Mouse (Mus musculus) heart, embryonic 14.5 days (tissue): ENCODE measurements around the gene Alpl. TPM values are rescaled to one million over a fixed set of nuclear protein-coding genes. Genes with fewer than 3 reads are reported as not detected.

Experiments used
- ATAC-seq: fragments of 200-750 bp; cut with Nextera tagmentation; 2 replicates; pipeline ENCODE4 v1.8.0; 2017; ENCODE audit warnings: low read depth, moderate TSS enrichment; ENCODE audit not compliant: insufficient number of reproducible peaks, insufficient read depth, low FRiP score
- H3K27ac ChIP-seq, 2 experiments: fragments of 200-500 bp in 1 of 2; fragments of 300-500 bp in 1 of 2; sonication (generic) in 1 of 2; replicated peaks in 1 of 2; 2 replicates each; pipeline ENCODE4 v1.5.1; 2012 to 2014; ENCODE audit warnings: low read depth in 2 of 2, low read length in 2 of 2, control low read depth in 1 of 2, mild to moderate bottlenecking in 1 of 2, mixed read lengths in 1 of 2; ENCODE audit not compliant: control insufficient read depth in 1 of 2, insufficient read depth in 1 of 2
- H3K27me3 ChIP-seq: fragments of 300-500 bp; sonication (generic); 2 replicates; pipeline ENCODE4 v1.6.1; 2014; ENCODE audit warnings: mild to moderate bottlenecking, low read length, control low read depth; ENCODE audit not compliant: control insufficient read depth, insufficient read depth
- H3K36me3 ChIP-seq: fragments of 300-500 bp; sonication (generic); 2 replicates; pipeline ENCODE4 v1.6.1; 2014; ENCODE audit warnings: mild to moderate bottlenecking, control low read depth, low read length, mixed read lengths; ENCODE audit not compliant: control insufficient read depth, insufficient read depth
- H3K4me1 ChIP-seq, 2 experiments: fragments of 200-500 bp in 1 of 2; fragments of 300-500 bp in 1 of 2; sonication (generic) in 1 of 2; 2 replicates each; pipeline ENCODE4 v1.6.1; 2012 to 2014; ENCODE audit warnings: low read length in 2 of 2, control low read depth in 1 of 2, mixed read lengths in 1 of 2; ENCODE audit not compliant: control insufficient read depth in 2 of 2, insufficient read depth in 2 of 2
- H3K4me2 ChIP-seq: fragments of 300-500 bp; sonication (generic); 2 replicates; pipeline ENCODE4 v1.6.1; 2014; ENCODE audit warnings: mild to moderate bottlenecking, low read length
- H3K4me3 ChIP-seq, 2 experiments: fragments of 200-500 bp in 1 of 2; fragments of 300-500 bp in 1 of 2; sonication (generic) in 1 of 2; 2 replicates each; pipeline ENCODE4 v1.5.1; 2012 to 2014; ENCODE audit warnings: low read length in 2 of 2, mild to moderate bottlenecking in 2 of 2, control low read depth in 1 of 2, low read depth in 1 of 2, moderate library complexity in 1 of 2; ENCODE audit not compliant: control insufficient read depth in 1 of 2, insufficient read depth in 1 of 2
- H3K9ac ChIP-seq: fragments of 300-500 bp; sonication (generic); 2 replicates; pipeline ENCODE4 v1.6.1; 2014; ENCODE audit warnings: mild to moderate bottlenecking, low read length
- H3K9me3 ChIP-seq: fragments of 300-500 bp; sonication (generic); 2 replicates; pipeline ENCODE4 v1.6.1; 2016; ENCODE audit warnings: low read length, control low read depth; ENCODE audit not compliant: control insufficient read depth
- WGBS: fragments of 180-500 bp; shearing (Covaris S2); extraction: QIAGEN DNeasy Blood & Tissue Kit; methylation state at CpG from one replicate; pipeline ENCODE4 v1.1.7; 2014; 5-methylcytosine and 5-hydroxymethylcytosine counted together
- polyA plus RNA-seq: library from polyadenylated mRNA; unstranded; fragments of >200 nt; fragmentation: Nextera tagmentation; extraction: Ambion mirVana; gene quantifications from 2 replicates; pipeline ENCODE4 v1.2.1, GENCODE M21; 2014

Alpl gene
- polyA plus RNA-seq, 1 experiment from 2014 or later: 2.2 TPM

DNA sequence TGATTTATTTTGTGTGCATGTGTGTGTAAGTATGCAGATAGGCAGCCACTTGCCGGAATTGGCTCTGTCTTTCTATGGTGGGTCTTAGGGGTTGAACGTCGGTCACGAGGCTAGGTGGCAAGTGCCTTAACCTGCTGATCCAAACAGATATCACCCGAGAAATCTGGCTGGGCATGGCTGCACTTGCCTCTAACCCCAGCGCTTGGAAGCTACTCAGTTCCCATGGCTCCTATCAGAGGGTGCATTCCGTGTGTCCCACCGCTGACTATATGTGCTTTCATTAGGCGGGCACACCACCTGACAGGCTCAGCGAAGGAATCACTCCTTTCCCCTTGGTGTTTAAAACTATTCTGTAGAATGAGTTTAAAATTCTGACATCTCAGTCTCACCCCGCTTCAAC lies 35.4 kb upstream of the Alpl start:
- Histone ChIP-seq H3K36me3 (no peaks in the 10 kb centered on the region), H3K27me3 (peaks cover 18% of the 10 kb centered on the region), H3K9ac (no peak overlapping the region), H3K9me3 (no peaks in the 10 kb centered on the region), H3K4me1 (peaks cover 0 to 2% of the 10 kb centered on the region in 2 experiments; a peak in 1 of 4 replicates), H3K27ac (no peak overlapping the region), H3K4me3 (no peak overlapping the region), H3K4me2 (no peak overlapping the region)
- no peak for ATAC-seq
- 66% methylated on average over 11 of the region's 11 CpGs for WGBS

DNA sequence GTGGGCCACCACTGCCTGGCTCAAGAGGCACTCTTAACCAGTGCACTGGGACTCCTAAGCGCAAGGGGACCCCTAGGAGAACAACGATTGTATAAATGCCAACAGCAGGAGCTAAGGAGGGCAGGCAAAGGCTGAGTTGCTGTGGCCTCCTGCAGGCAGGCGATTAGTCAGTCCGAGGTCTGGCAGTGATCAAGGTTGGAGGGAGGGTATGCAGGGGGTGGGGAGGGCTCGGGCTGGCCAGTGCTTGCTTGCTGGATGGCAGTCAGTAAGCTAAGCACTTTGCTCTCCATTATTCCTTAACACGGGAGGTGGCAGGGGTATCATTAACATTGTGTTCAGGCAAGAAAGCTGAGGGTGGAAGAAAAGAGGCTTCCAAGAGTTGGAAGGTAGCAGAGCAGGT lies 34.2 kb upstream of the Alpl start:
- 15% methylated on average over 6 of the region's 6 CpGs for WGBS
- H3K9ac ChIP-seq: no peak overlapping the region
- no peaks in the 10 kb centered on the region for H3K36me3 ChIP-seq
- no peak overlapping the region for H3K4me2 ChIP-seq
- H3K9me3 ChIP-seq: no peaks in the 10 kb centered on the region
- peaks cover 18% of the 10 kb centered on the region for H3K27me3 ChIP-seq
- no peak overlapping the region for H3K27ac ChIP-seq
- ATAC-seq: no peak
- no peak overlapping the region for H3K4me3 ChIP-seq
- no peaks in the 10 kb centered on the region for H3K4me1 ChIP-seq

DNA sequence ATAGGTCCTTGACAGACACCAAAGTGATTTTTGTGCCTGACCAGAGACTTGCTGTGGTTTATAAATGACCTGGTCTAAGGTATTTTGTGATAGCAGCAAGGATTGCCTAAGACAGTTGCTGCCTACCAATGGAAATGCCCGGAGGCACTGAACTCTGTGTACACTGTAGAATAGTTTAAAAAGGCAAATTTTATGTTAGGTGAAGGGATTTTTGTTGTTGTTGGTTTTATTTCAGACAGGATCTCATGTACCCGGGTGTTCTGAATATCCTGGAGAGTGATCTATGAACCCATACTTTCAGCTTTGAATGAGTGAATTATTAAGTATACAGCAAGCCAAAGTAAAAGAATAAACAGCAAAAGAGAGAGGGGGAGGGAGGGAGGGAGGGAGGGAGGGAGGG lies 28.7 kb upstream of the Alpl start:
- Histone ChIP-seq H3K36me3 (no peaks in the 10 kb centered on the region), H3K9me3 (no peaks in the 10 kb centered on the region), H3K4me2 (no peak overlapping the region), H3K4me3 (no peak overlapping the region), H3K27me3 (peaks cover 10% of the 10 kb centered on the region), H3K9ac (no peak overlapping the region), H3K4me1 (no peaks in the 10 kb centered on the region), H3K27ac (no peak overlapping the region)
- WGBS: 71% methylated on average over 2 of the region's 2 CpGs
- ATAC-seq: no peak

DNA sequence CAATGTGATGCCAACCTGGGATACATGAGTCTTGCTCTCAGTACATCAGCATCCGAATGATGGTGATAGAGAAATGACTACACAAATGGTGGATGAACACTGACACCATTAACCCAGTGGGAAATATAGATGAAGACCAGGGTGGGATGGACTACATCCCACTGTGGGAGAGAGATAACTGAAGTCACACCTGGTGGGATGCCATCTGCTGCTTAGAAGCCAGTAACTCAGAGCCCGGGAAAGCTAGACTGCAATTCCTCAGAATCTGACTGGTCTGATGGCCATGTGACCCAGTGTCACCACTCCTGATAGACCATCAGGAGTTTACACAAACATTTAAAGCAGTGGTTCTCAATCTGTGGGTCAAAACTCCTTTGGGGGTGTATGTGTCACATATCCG lies 27.4 kb upstream of the Alpl start:
- H3K9ac ChIP-seq: no peak overlapping the region
- no peak overlapping the region for H3K4me3 ChIP-seq
- no peak overlapping the region for H3K27ac ChIP-seq
- 71% methylated on average over 3 of the region's 3 CpGs for WGBS
- peaks cover under 1% of the 10 kb centered on the region; the same call in 1 of the 2 replicates for H3K27me3 ChIP-seq
- no peaks in the 10 kb centered on the region for H3K9me3 ChIP-seq
- ATAC-seq: no peak
- H3K36me3 ChIP-seq: no peaks in the 10 kb centered on the region
- no peak overlapping the region for H3K4me2 ChIP-seq
- H3K4me1 ChIP-seq: no peaks in the 10 kb centered on the region

DNA sequence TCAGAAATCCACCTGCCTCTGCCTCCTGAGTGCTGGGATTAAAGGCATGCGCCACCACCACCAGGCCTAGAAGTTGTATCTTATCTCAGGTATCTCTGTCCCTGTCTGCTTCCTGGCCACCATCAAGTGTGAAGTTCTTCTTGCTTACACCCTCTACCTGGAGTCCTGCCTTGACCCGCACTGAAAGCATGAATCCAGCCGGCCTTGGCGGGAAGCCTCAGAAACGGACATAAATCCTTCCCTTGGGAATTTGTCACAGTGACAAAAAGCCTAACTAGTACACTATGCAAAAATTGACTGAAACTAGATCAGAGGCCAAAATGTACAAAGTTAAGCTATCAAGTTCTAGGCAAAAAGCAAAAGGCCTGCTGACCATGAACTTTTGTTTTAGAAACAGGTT lies 26.4 kb upstream of the Alpl start:
- Histone ChIP-seq H3K9me3 (no peaks in the 10 kb centered on the region), H3K4me2 (no peak overlapping the region), H3K27ac (no peak overlapping the region), H3K9ac (no peak overlapping the region), H3K27me3 (no peaks in the 10 kb centered on the region), H3K4me1 (no peaks in the 10 kb centered on the region), H3K4me3 (no peak overlapping the region), H3K36me3 (no peaks in the 10 kb centered on the region)
- 86% methylated on average over 5 of the region's 5 CpGs for WGBS
- ATAC-seq: no peak

DNA sequence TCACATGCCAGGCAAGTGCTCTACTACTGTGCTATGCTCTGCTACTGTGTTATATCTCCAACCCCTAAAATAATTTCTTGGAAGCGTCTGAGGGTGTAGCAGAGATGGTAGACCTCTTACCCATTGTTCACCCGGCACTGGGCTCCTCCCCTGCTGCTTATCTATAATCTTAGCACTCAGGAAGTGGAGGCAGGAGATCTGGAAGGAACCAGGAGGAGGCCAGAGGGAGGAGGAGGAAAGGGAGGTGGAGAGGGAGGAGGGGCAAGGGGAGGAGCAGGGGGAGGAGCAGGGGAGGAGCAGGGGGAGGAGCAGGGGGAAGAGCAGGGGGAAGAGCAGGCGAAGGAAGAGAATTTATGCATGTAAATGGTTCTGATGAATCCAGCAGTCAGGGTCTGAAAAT lies 24.5 kb upstream of the Alpl start:
- H3K4me2 ChIP-seq: no peak overlapping the region
- ATAC-seq: no peak
- 26% methylated on average over 3 of the region's 3 CpGs for WGBS

DNA sequence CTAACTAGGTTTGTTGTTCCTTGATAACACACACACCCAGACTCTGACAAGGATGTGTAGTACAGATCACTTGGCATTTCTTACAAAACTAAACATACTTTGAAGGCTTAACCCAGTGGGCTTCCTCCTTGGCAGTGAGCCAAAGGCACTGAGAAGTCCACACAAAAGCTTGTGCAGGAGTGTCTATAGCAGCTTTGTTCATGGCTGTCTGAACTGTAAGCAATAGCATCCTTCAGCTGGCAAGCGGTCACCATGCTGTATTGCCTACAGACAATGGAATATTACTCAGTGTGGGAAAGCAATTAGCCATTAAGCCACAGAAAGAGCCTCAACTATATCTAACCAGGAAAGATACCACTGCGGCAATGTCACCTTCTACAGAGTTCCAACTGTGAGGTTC lies 23.3 kb upstream of the Alpl start:
- Histone ChIP-seq H3K4me1 (no peaks in the 10 kb centered on the region), H3K36me3 (no peaks in the 10 kb centered on the region), H3K27ac (no peak overlapping the region), H3K9ac (no peak overlapping the region), H3K27me3 (no peaks in the 10 kb centered on the region), H3K4me3 (no peak overlapping the region), H3K4me2 (no peak overlapping the region), H3K9me3 (no peaks in the 10 kb centered on the region)
- no peak for ATAC-seq
- 81% methylated on average over 2 of the region's 2 CpGs for WGBS

More for the DNA sequence above, 24.5 kb upstream of the Alpl start:
- Histone ChIP-seq H3K27me3 (no peaks in the 10 kb centered on the region), H3K27ac (no peak overlapping the region), H3K36me3 (no peaks in the 10 kb centered on the region), H3K4me3 (no peak overlapping the region), H3K9me3 (no peaks in the 10 kb centered on the region), H3K9ac (no peak overlapping the region), H3K4me1 (no peaks in the 10 kb centered on the region)

DNA sequence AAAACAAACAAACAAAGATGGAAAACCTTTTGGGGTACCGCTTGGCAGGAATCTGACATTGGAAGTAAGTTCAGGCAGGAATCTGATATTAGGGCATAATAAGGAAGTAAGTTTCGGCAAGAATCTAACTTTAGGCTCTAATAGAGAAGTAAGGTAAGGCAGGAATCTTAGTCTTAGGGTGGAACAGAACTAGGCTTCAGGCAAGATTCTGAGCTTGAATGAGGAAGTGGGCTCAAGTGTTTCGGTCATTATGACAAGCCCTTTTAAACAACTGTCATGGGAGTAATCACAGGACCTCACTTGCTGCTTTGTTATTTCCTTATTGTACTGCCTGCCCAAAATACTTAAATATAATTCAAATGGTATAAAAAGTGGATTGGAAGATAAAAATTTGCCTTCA lies 22.2 kb upstream of the Alpl start:
- no peaks in the 10 kb centered on the region for H3K36me3 ChIP-seq
- no peak for ATAC-seq

More for the DNA sequence above, 22.2 kb upstream of the Alpl start:
- no peaks in the 10 kb centered on the region for H3K9me3 ChIP-seq
- no peak overlapping the region for H3K4me3 ChIP-seq
- no peak overlapping the region for H3K4me2 ChIP-seq
- WGBS: 90% methylated on average over 3 of the region's 3 CpGs
- no peak overlapping the region for H3K9ac ChIP-seq
- H3K27me3 ChIP-seq: no peaks in the 10 kb centered on the region
- H3K27ac ChIP-seq: no peak overlapping the region
- H3K4me1 ChIP-seq: peaks cover 0 to 5% of the 10 kb centered on the region in 2 experiments; a peak in 1 of 4 replicates
